Mouse (Mus musculus) neural tube, embryonic 14.5 days (tissue): Measurements from ENCODE around the gene Pan2. TPM values are rescaled to one million over a fixed set of nuclear protein-coding genes. Genes with fewer than 3 reads are reported as not detected.

Experiments used
- ATAC-seq: fragments of 200-750 bp; cut with Nextera tagmentation; 2 replicates; pipeline ENCODE4 v1.8.0; 2017; ENCODE audit warnings: low read depth, mild to moderate bottlenecking, moderate TSS enrichment, moderate library complexity
- H3K27ac ChIP-seq: fragments of 300-500 bp; sonication (generic); 2 replicates; pipeline ENCODE4 v1.5.1; 2014; ENCODE audit warnings: low read depth, mild to moderate bottlenecking, control low read depth, low read length, moderate library complexity, mixed read lengths
- H3K27me3 ChIP-seq: fragments of 300-500 bp; sonication (generic); 2 replicates; pipeline ENCODE4 v1.6.1; 2014; ENCODE audit warnings: low read length; ENCODE audit not compliant: control insufficient read depth, insufficient read depth
- H3K36me3 ChIP-seq: fragments of 300-500 bp; sonication (generic); 2 replicates; pipeline ENCODE4 v1.6.1; 2014; ENCODE audit warnings: low read length, mixed read lengths; ENCODE audit not compliant: control insufficient read depth, insufficient read depth
- H3K4me1 ChIP-seq: fragments of 300-500 bp; sonication (generic); 2 replicates; pipeline ENCODE4 v1.6.1; 2014; ENCODE audit warnings: low read length; ENCODE audit not compliant: control insufficient read depth, insufficient read depth
- H3K4me2 ChIP-seq: fragments of 300-500 bp; sonication (generic); 2 replicates; pipeline ENCODE4 v1.6.1; 2014; ENCODE audit warnings: mild to moderate bottlenecking, low read depth, low read length, control low read depth
- H3K4me3 ChIP-seq: fragments of 300-500 bp; sonication (generic); 2 replicates; pipeline ENCODE4 v1.5.1; 2014; ENCODE audit warnings: low read depth, low read length, control low read depth, mixed read lengths
- H3K9ac ChIP-seq: fragments of 300-500 bp; sonication (generic); replicated peaks from 2 replicates; pipeline ENCODE4 v1.6.1; 2014; ENCODE audit warnings: low read depth, mild to moderate bottlenecking, control low read depth, low read length, mixed read lengths
- H3K9me3 ChIP-seq: fragments of 300-500 bp; sonication (generic); 2 replicates; pipeline ENCODE4 v1.6.1; 2016; ENCODE audit warnings: low read length; ENCODE audit not compliant: control insufficient read depth
- WGBS: fragments of 180-500 bp; shearing (Covaris S2); extraction: QIAGEN DNeasy Blood & Tissue Kit; methylation state at CpG from one replicate; pipeline ENCODE4 v1.1.7; 2014; 5-methylcytosine and 5-hydroxymethylcytosine counted together
- polyA plus RNA-seq: library from polyadenylated mRNA; unstranded; fragments of >200 nt; fragmentation: Nextera tagmentation; extraction: Ambion mirVana; gene quantifications from 2 replicates; pipeline ENCODE4 v1.2.1, GENCODE M21; 2014

Gene Pan2
- polyA plus RNA-seq, 1 experiment from 2014 or later, result 19.0 TPM

GRCm38 (mm10) chr10:128297622-128298021 is 5.5 kb upstream of the Pan2 start:
- no peak overlapping the region for H3K9ac ChIP-seq
- H3K4me3 ChIP-seq, result no peak overlapping the region
- ATAC-seq, result no peak; the same call in 1 of the 2 replicates
- H3K4me1 ChIP-seq, result peaks cover 7% of the 10 kb centered on the region; the same call in 1 of the 2 replicates
- peaks cover 5% of the 10 kb centered on the region; the same call in 1 of the 2 replicates for H3K36me3 ChIP-seq
- H3K27me3 ChIP-seq, result no peaks in the 10 kb centered on the region
- 78% methylated on average over 11 of the region's 11 CpGs for WGBS
- H3K9me3 ChIP-seq, result no peaks in the 10 kb centered on the region
- no peak overlapping the region for H3K27ac ChIP-seq
- no peak overlapping the region for H3K4me2 ChIP-seq

- Histone ChIP-seq H3K4me2 (no peak overlapping the region), H3K4me3 (no peak overlapping the region), H3K9ac (no peak overlapping the region), H3K9me3 (no peaks in the 10 kb centered on the region), H3K27me3 (no peaks in the 10 kb centered on the region), H3K4me1 (peaks cover 8% of the 10 kb centered on the region; the same call in 1 of the 2 replicates), H3K27ac (no peak overlapping the region), H3K36me3 (peaks cover 4% of the 10 kb centered on the region; the same call in 1 of the 2 replicates)
- 74% methylated on average over 6 of the region's 6 CpGs for WGBS
- ATAC-seq, result no peak
Measured at GRCm38 (mm10) chr10:128298243-128298642, 4.9 kb upstream of the Pan2 start.

GRCm38 (mm10) chr10:128298702-128299171 is 4.4 kb upstream of the Pan2 start, which contains the start of gene Il23a:
TSS of gene Il23a (minus strand) at chr10:128298752.
- no peaks in the 10 kb centered on the region for H3K27me3 ChIP-seq
- no peak within 1 kb of the TSS for H3K27ac ChIP-seq
- no peaks in the 10 kb centered on the region for H3K9me3 ChIP-seq
- H3K36me3 ChIP-seq, result no peaks in the 10 kb centered on the region
- no peak for ATAC-seq
- WGBS, result 78% methylated on average over 11 of the region's 11 CpGs
- H3K9ac ChIP-seq, result no peak within 1 kb of the TSS
- H3K4me3 ChIP-seq, result no peak within 1 kb of the TSS
- H3K4me2 ChIP-seq, result no peak within 1 kb of the TSS
- H3K4me1 ChIP-seq, result peaks cover 8% of the 10 kb centered on the region; the same call in 1 of the 2 replicates

- 38% methylated on average over 3 of the region's 3 CpGs for WGBS
- no peaks in the 10 kb centered on the region for H3K27me3 ChIP-seq
- peak overlapping the region; percentile 61 for H3K4me3 ChIP-seq
- H3K27ac ChIP-seq, result peak overlapping the region; percentile 96
- peak overlapping the region; percentile 90 for H3K9ac ChIP-seq
- H3K36me3 ChIP-seq, result no peaks in the 10 kb centered on the region
- H3K4me1 ChIP-seq, result peaks cover 17% of the 10 kb centered on the region
- ATAC-seq, result no peak
- peak overlapping the region; percentile 80 for H3K4me2 ChIP-seq
- H3K9me3 ChIP-seq, result no peaks in the 10 kb centered on the region
Measured at GRCm38 (mm10) chr10:128302357-128302756, 778 bp upstream of the Pan2 start.

GRCm38 (mm10) chr10:128302785-128303125 is 380 bp upstream of the Pan2 start:
- Histone ChIP-seq H3K36me3 (no peaks in the 10 kb centered on the region), H3K9ac (peak overlapping the region; percentile 90), H3K9me3 (no peaks in the 10 kb centered on the region), H3K4me2 (peak overlapping the region; percentile 80), H3K27me3 (no peaks in the 10 kb centered on the region), H3K4me3 (peak overlapping the region; percentile 61), H3K4me1 (peaks cover 17% of the 10 kb centered on the region), H3K27ac (peak overlapping the region; percentile 96)
- WGBS, result 1% methylated on average over 9 of the region's 9 CpGs
- peak; percentile 31 for ATAC-seq

GRCm38 (mm10) chr10:128309654-128310053 is 6.5 kb downstream of the Pan2 start:
- H3K27me3 ChIP-seq, result no peaks in the 10 kb centered on the region
- ATAC-seq, result peak; percentile 13; the same call in 1 of the 2 replicates
- no peak overlapping the region for H3K4me3 ChIP-seq
- no peaks in the 10 kb centered on the region for H3K9me3 ChIP-seq
- peaks cover 5% of the 10 kb centered on the region for H3K4me1 ChIP-seq
- H3K27ac ChIP-seq, result no peak overlapping the region
- WGBS, result 85% methylated on average over 7 of the region's 7 CpGs
- H3K9ac ChIP-seq, result no peak overlapping the region
- no peak overlapping the region for H3K4me2 ChIP-seq
- H3K36me3 ChIP-seq, result peaks cover 20% of the 10 kb centered on the region

- Histone ChIP-seq H3K27ac (no peak overlapping the region), H3K36me3 (peaks cover 25% of the 10 kb centered on the region), H3K9me3 (no peaks in the 10 kb centered on the region), H3K4me3 (no peak overlapping the region), H3K27me3 (no peaks in the 10 kb centered on the region), H3K4me1 (peaks cover 5% of the 10 kb centered on the region), H3K9ac (no peak overlapping the region), H3K4me2 (no peak overlapping the region)
- peak; percentile 68; the same call in 1 of the 2 replicates for ATAC-seq
- WGBS, result 54% methylated on average over 11 of the region's 11 CpGs
Measured at GRCm38 (mm10) chr10:128310177-128310576, 7.0 kb downstream of the Pan2 start.

- no peak for ATAC-seq
- no peaks in the 10 kb centered on the region for H3K9me3 ChIP-seq
- peaks cover 5% of the 10 kb centered on the region for H3K4me1 ChIP-seq
- H3K4me2 ChIP-seq, result no peak overlapping the region
- WGBS, result 86% methylated on average over 4 of the region's 4 CpGs
- no peaks in the 10 kb centered on the region for H3K27me3 ChIP-seq
- no peak overlapping the region for H3K27ac ChIP-seq
- no peak overlapping the region for H3K4me3 ChIP-seq
- peaks cover 31% of the 10 kb centered on the region for H3K36me3 ChIP-seq
- H3K9ac ChIP-seq, result no peak overlapping the region
Measured at GRCm38 (mm10) chr10:128310902-128311301, 7.8 kb downstream of the Pan2 start.

- Histone ChIP-seq H3K27me3 (no peaks in the 10 kb centered on the region), H3K9me3 (no peaks in the 10 kb centered on the region), H3K36me3 (peaks cover 49% of the 10 kb centered on the region), H3K4me1 (no peaks in the 10 kb centered on the region), H3K4me3 (no peak overlapping the region), H3K9ac (no peak overlapping the region), H3K4me2 (no peak overlapping the region), H3K27ac (no peak overlapping the region)
- WGBS, result 95% methylated on average over 8 of the region's 8 CpGs
- no peak for ATAC-seq
Measured at GRCm38 (mm10) chr10:128315578-128315977, 12.4 kb downstream of the Pan2 start.
